Mouse (Mus musculus): ENCODE data around the gene Higd1c. TPM values are rescaled to one million over a fixed set of nuclear protein-coding genes. Genes with fewer than 3 reads are reported as not detected.

The Higd1c gene
- polyA plus RNA-seq, 1 experiment from 2014 or later, result not detected

GRCm38 (mm10) chr15:100433234-100433633, 68.9 kb downstream of the Higd1c start:
- no peaks in the 10 kb centered on the region for H3K4me1 ChIP-seq (replicated peaks; ENCODE audit: control insufficient read depth, insufficient read depth)
- H3K9ac ChIP-seq (ENCODE audit: low read length), result no peak overlapping the region
- ATAC-seq (ENCODE audit: low FRiP score, low TSS enrichment), result no peak
- WGBS, result 66% methylated on average over 4 of the region's 4 CpGs
- H3K27ac ChIP-seq (replicated peaks), result no peak overlapping the region
- no peak for TF ChIP-seq CTCF (IDR thresholded peaks at IDR 0.05; ENCODE audit: low read depth)
- no peak for TF ChIP-seq EP300 (optimal IDR thresholded peaks at IDR 0.05)
- H3K9me3 ChIP-seq (ENCODE audit: control insufficient read depth, low read length), result no peaks in the 10 kb centered on the region
- H3K27me3 ChIP-seq (ENCODE audit: control insufficient read depth, insufficient read depth, low read length), result no peaks in the 10 kb centered on the region
- no peak overlapping the region for H3K4me2 ChIP-seq (replicated peaks; ENCODE audit: low read depth)
- DNase-seq (ENCODE audit: low spot score), result no peak
- H3K36me3 ChIP-seq (ENCODE audit: control insufficient read depth, insufficient read depth, low read length), result no peaks in the 10 kb centered on the region
- no peak overlapping the region for H3K4me3 ChIP-seq (ENCODE audit: low read depth, low read length)

Other genes with a start within 250 kb of the Higd1c start
- gene Atf1, start 136.7 kb upstream of the Higd1c start, polyA plus RNA-seq (2015; fragmentation: Nextera tagmentation; extraction: Ambion mirVana), result 27.3 and 27.7 TPM in 2 replicates
- gene Tmprss12, start 83.7 kb upstream of the Higd1c start, polyA plus RNA-seq (2015; fragmentation: Nextera tagmentation; extraction: Ambion mirVana), result 0.11 TPM in 1 of 2 replicates, not detected in the other
- 9.1 and 9.5 TPM in 2 replicates for gene Mettl7a1, start 60.4 kb upstream of the Higd1c start, polyA plus RNA-seq (2015; fragmentation: Nextera tagmentation; extraction: Ambion mirVana)
- gene Mettl7a3, start 29.6 kb upstream of the Higd1c start, polyA plus RNA-seq (2015; fragmentation: Nextera tagmentation; extraction: Ambion mirVana), result not detected in 2 replicates
- gene Methig1, start 11.4 kb upstream of the Higd1c start, polyA plus RNA-seq (2015; fragmentation: Nextera tagmentation; extraction: Ambion mirVana), result 0.17 TPM in 1 of 2 replicates, not detected in the other
- gene Mettl7a2, start 11.3 kb upstream of the Higd1c start, polyA plus RNA-seq (2015; fragmentation: Nextera tagmentation; extraction: Ambion mirVana), result not detected in 2 replicates
- 0.11 and 0.15 TPM in 2 replicates for gene Gm5475, start 57.6 kb downstream of the Higd1c start, polyA plus RNA-seq (2015; fragmentation: Nextera tagmentation; extraction: Ambion mirVana)
- 12.2 and 15.8 TPM in 2 replicates for gene Slc11a2, start 60.5 kb downstream of the Higd1c start, polyA plus RNA-seq (2015; fragmentation: Nextera tagmentation; extraction: Ambion mirVana)
- 9.8 and 10.9 TPM in 2 replicates for gene Letmd1, start 104.5 kb downstream of the Higd1c start, polyA plus RNA-seq (2015; fragmentation: Nextera tagmentation; extraction: Ambion mirVana)
- 2.6 and 2.8 TPM in 2 replicates for gene Csrnp2, start 130.9 kb downstream of the Higd1c start, polyA plus RNA-seq (2015; fragmentation: Nextera tagmentation; extraction: Ambion mirVana)
- gene Tfcp2, start 187.5 kb downstream of the Higd1c start, polyA plus RNA-seq (2015; fragmentation: Nextera tagmentation; extraction: Ambion mirVana), result 8.7 and 9.6 TPM in 2 replicates
- gene Pou6f1, start 235.4 kb downstream of the Higd1c start, polyA plus RNA-seq (2015; fragmentation: Nextera tagmentation; extraction: Ambion mirVana), result 2.6 and 3.2 TPM in 2 replicates

All from stomach, postnatal 0 days (tissue).